Mouse (Mus musculus) stomach, postnatal 0 days (tissue): ENCODE data around the gene Lrp8.

ENCODE experiments used
- CTCF ChIP-seq: IDR thresholded peaks from 2 replicates; pipeline ENCODE4 v1.5.1; 2016; ENCODE audit warnings: antibody characterized with exemption, low read depth, mild to moderate bottlenecking, moderate library complexity
- EP300 ChIP-seq: optimal IDR thresholded peaks from 2 replicates; pipeline ENCODE3; 2016; ENCODE audit warnings: antibody characterized with exemption

- TF ChIP-seq CTCF (no peak), EP300 (no peak)
Observed at GRCm38 (mm10) chr4:107920336-107920735, 118.3 kb downstream of the Lrp8 start.
